Mouse (Mus musculus) right cerebral cortex, postnatal 14 days (tissue): ENCODE results near the gene Plxna4.

ENCODE experiments used
- DNase-seq: peaks from one replicate; pipeline ENCODE4 v3.0.0; 2022

Gene Plxna4

DNA sequence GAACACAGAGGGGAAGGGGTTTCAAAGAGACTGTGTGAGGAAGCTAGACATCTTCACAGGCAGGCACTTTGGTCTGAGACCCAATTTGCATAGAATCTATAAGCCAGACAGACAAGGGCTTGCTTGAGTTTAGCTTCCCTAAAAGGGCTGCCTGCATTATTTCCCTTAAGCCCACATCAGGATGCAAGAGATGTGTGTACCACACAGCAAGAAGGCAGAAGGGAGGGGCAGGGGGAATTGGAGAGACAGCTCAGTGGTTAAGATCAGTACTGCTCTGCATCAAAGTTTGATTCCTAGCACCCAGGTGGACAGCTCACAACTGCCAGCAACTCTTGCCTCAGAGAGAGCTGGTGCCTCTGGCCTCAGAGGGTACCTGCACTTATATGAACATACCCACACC lies 256.7 kb downstream of the Plxna4 start:
- DNase-seq, result no peak

DNA sequence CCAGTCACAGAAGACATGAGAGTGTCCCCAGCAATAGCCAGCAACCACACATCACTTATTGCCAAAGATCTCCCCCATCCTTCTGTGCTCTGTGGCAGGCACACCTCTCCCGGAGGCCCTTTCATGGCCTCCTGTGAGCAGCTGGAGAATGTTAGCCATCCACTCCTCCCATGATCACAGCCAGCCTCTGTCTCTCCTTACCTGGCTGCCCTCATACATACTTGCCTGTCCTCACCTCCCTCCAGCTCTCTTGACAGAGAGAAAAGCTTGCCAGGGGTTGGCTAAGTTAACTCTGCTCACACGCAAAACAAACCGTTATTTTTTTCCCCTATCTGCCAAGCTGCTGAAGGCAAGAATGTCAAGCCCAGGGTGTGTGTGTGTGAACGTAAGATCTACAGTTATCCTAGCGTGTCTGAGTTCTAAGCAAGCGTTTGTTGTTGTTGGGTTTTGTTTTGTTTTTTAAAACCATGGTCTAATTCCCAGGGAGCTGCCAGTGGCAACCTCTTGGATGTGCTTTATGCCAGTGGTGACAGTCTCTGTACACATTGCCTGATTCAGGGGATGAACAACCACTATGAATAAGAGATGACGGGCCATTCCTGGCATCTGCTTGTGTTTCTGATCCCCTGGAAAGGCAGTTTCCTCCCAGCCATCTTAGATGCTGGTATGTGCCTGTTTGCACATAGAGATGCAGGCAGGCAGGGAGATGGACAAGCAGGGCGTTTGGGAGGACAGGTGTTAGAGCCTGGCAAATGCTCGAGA lies 257.8 kb downstream of the Plxna4 start:
- DNase-seq, result no peak

DNA sequence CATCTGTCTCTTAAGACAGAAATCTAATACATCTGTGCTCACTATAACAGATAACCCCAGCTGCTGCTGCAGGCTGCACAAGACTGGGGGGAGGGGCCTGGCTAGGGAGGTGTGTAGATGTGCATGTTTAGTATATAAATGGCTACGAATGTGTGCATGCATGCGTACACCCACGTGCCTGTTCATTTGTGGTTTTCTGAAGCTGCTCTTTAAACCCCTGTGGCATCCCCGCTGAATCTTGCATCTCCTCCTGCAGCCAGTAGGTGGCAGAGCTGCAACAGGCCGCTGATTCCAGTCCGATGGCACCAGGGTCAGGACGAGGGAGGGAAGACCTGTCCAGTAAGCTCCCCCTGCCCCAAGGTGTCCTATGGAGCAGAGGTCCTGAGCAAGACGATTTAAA lies 260.0 kb downstream of the Plxna4 start:
- peak; percentile 64 for DNase-seq

DNA sequence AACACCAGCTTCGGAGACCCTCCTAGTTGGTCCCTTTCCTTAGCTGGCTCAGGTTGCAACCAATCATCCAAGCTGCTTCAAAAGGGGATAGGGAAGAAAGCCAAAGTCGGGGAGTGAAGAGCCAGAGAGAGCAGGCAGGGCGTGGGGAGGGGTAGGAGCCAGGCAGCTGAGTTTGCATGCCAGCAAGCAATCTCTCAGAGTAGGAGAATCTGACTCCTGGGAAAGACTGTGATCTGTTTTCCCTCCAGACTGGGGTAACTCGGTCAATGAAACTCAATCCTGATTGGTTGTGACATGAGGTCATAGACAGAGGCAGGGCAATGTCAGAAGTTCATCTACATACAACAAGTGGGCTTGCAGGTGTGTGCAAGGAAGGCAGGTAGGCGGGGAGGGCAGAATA lies 260.8 kb downstream of the Plxna4 start:
- no peak for DNase-seq

DNA sequence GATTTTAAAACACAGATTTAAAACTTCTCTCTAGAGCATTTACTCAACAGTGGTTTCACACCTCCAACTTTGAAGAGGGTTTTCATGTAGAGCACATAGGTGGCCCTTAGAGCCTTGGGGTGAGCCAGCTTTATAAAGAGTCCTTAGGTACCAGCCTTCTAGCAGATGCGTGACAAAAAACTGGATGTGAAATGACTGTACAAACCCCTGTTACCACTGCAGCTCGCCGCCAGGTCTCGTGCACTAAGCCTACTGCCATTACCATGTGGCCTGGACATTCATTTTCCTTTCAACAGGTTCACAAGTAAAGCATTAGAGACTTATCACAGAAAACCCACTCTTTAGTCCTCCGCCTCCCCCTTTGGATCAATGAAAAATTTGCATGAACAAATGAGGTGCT lies 261.6 kb downstream of the Plxna4 start:
- no peak for DNase-seq

DNA sequence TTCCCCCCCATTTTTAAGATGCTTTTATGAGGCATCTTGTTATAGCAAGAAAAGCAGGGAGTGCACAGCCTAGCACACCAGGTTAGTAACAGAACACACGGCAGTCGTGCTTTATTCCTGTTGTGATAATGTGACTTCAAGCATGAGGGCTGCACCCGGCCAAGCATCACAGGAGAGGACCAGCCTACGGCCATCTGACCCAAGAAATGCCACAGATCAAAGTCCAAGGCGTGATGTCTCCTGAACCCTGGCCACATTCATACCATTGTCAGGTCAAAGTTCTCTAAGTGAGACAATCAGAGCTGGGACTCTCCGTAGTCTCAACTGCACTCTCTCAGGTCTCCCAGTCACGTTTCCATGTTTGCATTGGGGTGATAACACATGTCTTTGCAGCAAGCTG lies 262.1 kb downstream of the Plxna4 start:
- DNase-seq, result no peak

DNA sequence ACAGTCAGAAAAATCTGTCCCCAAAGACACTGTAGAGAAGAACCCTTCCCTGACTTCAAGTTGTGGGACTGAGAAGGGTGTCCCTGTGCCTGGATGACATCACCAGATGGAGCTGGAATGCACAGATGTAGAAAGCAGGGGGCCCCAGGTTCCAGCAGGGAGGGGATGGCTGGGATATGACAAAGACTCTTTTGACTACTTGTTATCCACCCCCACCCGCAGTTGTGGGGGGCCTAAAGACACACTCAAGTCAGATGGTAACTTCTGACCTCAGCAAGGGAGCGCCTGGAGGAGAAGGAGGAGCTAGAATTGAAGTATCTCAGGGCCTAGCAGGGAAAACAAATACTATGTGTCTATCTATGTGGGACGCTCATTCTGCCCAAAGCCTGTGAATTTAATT lies 266.8 kb downstream of the Plxna4 start:
- DNase-seq, result no peak

DNA sequence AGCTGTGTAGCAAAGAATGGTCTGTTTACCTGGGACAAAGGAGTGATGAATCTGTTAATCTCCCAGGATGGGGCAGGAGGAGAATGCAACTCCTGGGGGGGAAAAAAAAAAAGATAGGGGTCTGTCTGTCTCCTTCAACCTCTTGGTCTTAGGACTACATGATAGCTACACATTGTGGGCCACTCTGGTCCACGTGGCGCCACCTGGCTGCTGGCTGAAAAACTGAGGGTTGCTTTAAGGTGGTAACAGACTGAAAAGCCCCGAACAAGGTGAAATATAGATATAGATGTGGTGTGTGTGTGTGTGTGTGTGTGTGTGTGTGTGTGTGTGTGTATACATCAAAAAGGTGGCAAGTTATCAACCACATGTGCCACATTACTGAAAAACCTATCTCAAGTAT lies 267.7 kb downstream of the Plxna4 start:
- no peak for DNase-seq

DNA sequence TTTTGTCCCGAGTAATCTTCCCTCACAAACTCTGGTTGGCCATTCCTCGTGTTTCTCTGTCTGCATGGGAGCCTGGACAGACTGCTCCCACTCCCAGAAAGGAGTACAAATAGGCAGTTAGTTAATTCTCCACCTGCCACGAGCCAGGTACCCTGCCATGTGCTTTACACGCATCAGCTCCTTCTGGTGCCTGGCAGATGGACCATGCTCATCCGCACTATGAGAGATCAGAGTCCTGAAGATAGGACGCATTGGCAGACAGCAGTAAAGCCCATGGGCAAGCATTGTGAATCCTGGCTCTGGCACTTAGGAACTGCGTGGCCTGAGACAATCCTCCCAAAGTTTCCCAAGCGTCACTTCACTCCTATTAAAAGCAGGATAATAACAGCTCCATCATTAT lies 270.5 kb downstream of the Plxna4 start:
- no peak for DNase-seq

DNA sequence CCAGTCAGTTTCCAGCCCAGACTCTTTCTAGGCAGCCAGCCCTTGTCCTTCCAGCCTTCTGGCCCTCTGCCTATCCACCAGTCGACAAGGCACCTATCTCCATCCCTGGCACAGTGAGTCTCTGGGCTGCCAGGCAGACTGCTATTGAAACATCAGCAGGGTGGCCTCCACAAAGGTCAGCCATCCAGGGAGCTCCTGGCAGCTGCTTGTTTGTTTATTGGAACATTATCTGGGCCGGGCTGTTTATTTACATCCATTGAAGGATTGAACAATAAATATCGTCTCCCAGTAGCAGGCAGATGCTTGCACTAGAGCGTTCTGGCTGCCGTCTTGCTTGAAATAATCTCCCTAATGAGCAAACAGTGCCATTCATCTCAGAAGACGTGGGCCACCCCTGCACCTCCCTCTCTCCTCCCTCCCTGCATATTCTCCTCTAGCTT lies 273.0 kb downstream of the Plxna4 start:
- DNase-seq, result no peak

DNA sequence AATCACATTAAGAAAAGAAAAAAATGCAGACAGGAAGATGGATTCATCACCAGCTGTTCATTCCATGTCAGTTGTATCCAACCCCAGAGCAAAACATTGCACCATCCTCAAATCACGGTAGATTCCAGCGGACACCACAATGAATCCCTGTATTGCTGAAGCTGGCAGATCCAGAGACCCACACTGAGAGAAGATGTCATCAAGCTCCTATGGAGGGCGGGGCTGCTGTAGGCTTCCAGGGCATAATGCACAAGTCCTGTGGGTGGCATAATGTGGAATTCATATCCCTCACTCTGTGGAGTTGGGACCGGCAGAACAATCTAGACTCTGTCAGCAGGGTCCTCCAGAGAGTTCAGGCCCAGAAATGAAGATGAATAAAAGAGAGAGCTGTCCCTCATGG lies 278.8 kb downstream of the Plxna4 start:
- no peak for DNase-seq

DNA sequence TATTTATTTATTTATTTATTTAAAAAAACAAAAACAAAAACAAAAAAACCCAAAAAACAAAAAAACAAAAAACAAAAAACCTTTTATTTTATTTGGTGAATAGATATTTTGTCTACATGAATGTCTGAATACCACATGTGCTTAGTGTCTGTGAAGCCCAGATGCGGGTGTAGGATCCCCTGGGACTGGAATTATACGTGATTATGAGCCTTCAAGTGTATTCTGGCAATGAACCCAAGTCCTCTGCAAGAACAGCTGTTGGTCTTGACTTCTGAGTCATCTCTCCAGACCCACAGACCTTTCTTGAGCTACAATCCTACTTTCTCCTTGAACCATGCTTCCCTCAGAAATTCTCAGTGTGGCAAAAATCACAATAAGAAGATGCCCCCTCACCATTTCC lies 287.4 kb downstream of the Plxna4 start:
- DNase-seq, result no peak

DNA sequence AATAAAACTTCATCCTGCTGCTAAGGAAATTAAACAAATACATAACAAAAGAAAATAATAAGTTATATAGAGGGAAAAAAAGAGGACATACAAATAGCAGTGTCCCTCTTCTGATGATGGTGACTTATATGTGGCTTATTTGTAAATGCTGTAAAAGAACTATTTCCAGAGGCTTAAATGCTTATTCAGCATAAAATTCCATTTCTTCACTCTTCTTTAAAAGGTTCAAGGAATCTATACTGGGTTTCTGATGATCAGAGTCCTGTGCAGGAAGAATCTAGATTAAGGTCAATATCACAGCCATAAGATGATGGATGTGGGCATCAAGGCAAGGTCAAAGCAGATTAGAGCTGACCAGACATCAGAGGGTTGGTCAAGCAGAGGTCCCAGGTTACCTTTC lies 306.5 kb downstream of the Plxna4 start:
- no peak for DNase-seq

DNA sequence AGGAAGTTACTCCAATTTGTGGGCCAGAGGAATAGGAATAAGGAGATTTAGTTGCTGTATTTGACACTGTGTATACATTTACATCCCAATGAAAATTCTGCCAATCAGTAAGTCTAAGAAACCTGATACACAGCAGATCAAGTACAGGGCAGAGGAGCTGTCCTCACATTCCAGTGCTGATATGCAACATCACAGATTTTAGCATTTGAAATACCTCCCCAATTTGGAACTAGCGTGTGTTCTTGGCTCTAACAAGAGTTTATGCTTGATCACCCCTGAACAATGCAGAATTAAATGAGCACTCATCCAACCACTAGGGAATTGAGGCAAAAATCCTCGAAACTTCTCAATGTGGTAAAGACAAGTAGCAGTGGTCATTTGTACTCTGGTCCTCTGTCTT lies 307.3 kb downstream of the Plxna4 start:
- no peak for DNase-seq

DNA sequence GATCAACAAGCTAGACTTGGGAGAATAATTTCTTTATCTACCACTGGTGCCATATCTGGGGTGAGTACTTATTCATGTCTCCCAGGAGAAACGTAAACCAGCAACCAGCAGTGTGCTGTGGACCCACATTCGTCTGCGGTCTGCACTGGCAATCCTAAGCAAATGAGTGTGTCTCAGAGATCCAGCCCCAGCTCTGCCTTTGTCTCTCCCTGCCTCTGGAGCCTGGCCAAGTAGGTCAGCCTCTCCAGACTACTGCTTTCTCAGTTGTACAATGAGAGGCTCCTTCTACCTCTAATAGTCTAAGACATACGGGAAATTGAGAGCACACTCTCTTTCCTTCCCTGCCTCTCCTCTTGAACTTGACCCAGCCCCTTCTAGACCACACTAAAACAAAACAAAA lies 316.5 kb downstream of the Plxna4 start:
- DNase-seq, result peak; percentile 66

DNA sequence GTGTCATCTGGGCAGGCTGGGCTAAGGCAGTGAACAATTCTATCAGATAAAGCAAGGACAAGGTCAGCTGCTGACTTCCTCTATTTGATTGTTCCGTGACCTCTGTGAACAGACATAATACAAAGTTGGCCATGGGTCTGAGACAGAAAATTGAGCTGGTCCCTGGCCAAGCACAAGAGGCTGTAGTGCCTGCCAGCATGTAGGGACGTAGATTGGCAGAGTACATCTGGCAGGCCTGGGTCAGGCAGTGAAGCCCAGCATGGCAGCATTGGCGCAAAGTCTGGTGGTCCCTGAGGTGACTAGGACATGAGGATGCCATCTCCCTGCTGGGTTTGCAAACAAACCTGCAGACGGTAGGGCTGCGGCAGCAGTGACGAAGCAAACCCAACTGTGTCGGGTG lies 321.9 kb downstream of the Plxna4 start:
- no peak for DNase-seq

DNA sequence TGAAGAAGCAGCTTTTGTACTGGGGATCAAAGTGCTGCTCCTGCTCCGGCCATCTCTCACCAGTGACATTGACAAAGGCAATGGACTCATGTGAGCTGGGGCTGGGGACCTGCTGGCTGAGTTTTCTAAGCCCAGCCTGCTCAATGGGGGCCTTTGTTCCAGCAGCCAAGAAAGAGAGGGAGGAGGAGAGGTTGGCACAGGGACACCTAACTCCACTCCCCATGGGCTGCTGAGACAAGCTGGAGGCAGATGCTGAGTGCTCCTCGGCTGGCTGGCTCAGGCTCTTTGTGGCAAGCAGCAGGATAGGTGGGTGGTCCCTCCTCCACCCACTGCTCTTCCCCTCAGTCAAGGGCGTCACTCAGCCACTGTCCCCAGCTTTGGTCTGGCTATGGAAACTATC lies 326.7 kb downstream of the Plxna4 start:
- DNase-seq, result peak; percentile 26

DNA sequence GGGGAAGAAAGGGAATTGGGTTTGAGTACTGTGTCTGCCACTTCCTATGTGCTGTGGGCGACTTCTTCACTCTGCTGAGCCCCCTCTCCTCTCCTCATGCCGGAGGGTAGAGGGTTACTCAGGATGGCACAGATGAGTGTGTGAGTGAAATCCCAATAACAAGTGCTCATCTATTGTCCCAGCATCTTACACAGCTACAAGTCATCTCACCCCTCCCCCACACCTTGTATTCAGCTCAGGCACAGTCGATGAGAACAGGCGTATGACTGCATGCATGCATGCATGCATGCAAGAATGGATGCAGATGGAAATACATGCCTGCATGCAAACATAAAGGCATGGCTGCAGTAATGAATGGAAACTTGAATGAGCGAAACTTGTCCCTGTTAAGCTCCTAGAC lies 327.7 kb downstream of the Plxna4 start:
- DNase-seq, result no peak

DNA sequence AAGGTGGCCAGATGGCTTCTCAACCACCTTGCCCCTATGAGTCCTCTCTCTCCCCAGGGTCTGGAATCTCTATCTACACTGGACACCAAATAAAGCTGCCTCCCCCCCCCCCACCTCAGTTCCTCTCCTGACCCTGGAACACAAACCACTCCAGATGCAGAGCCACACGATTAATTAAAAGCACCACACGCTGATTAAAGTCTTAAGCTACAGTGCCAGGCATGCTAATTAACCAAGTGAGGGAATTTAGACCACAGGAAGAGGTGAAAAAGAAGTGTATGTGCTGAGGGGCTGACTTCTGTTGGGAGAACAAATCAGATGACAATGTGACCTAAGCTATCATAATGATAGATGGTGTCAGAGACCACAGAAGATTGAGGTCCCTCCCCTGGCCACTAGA lies 332.8 kb downstream of the Plxna4 start:
- DNase-seq, result no peak

DNA sequence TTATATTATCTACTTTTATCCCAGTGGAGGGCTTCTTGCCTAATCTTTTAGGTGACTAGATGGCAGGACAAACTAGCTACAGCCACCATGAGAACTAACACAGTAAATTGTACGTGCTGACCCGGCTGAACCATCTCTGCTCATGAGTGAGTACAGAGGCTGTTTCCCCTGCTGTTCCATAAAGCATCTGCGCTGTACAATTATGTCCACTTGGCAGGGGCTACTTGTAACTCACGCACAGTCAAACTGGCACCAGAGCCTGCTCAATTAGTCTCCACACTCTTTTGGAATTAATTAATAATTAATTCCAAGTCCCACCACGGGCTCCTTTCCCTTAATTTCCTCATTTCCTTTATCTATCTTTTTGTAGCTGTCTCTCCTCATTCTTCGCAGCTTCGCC lies 335.8 kb downstream of the Plxna4 start:
- DNase-seq, result no peak

DNA sequence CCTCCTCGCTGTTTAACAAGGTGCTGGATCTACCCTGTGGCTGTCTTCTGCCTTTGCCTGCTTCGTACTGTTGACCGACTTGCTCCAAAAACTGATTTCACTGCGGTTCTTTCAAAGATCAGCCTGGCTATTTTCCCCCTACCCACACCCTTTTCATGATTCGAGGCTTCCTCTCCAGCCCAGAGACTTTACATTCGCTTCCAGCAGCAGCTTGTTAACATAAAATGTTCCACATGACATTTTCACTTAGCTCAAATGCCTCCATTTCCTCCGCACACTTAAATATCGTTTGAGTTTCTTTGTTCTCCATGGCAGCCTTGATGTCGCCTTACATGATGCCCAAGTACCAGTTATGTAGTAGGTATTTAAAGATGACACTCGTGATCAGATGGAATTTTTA lies 336.3 kb downstream of the Plxna4 start:
- DNase-seq, result no peak

DNA sequence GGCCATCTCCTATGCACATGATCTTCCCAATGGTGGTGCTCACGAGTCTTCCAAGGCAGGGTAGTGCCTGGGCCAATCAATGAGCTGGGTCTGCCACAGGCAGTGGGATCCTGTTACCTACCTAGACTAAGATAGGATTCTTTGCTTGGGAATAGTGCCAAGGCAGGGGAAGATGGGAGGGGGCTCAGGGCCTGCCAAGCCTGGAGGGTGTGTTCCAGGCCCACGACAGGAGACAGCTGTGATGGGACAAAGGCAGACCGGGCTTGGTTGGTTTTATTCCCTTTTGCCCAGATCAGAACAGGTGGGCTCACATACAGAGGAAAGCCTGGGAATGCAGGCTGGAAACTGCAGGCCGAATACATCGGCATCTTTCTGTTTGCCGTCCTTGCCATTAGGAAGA lies 342.0 kb downstream of the Plxna4 start:
- DNase-seq, result no peak

DNA sequence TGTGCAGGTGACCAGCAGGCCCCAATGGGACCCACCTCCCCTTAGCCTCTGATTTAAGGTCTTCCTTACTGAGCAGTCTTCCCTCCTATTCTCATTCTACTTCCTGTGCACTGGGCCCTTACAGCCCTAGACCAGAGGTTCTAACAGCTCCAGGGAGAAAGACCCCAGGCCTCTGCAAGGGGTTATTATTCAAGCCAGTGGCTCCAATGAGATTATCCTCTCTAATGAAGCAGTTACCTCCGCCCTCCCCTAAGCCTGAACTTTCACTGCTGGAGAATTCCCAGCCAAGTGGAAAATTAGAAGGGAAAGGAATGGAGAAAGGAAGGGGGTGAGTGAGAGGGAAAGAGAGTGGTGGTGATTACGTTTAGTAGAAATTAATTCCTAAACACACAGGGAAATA lies 345.0 kb downstream of the Plxna4 start:
- no peak for DNase-seq

DNA sequence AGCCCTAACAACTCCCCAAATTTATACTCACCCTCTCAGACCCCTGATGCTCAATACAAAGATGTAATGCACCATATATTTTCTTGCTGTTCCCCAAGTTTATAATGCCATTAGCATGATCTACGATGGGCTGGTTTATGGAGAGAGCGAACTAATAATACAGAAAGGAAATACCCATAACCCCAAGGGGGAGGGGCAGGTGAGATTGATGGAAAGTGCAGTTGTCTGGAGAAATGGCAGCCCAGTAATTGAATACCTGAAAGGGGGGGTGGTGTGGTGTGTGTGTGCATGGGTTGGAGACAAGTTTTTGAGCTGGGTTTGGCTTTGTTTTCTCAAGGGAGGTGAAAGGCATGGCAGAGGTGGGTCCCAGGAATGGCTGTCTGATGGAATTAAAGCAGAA lies 356.6 kb downstream of the Plxna4 start:
- no peak for DNase-seq

DNA sequence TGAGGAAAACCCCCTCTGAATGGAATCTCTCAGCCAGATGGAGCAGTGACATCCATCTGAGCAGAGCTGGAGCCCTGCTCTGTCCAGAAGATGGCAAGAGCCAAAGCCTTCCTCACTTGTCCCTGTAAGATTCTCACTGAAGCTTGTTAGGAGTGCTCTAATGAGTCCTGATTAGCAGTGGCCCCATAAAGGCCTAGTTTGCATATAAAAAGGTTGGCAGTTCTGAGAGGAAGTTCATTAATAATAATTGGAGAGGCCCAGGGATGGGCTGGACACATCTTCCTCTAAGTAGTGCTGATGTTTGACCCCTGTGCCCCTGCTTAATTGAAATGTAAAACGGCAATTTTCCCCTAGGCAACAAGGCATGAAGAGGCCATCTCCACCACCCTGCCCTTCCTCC lies 361.4 kb downstream of the Plxna4 start:
- DNase-seq, result no peak
